In genomic region chr10:70439676-70440521, GRCm38 (mm10) we compare ENCODE assay signal across 9 mouse cellular contexts. TPM values are rescaled to one million over a fixed set of nuclear protein-coding genes. Genes with fewer than 3 reads are reported as not detected.
A peak's percentile ranks its signal among the peaks of the same experiment; 100 is the strongest.
DNase-seq lines count a peak whose midpoint lies in the region; ATAC-seq lines count a peak whose summit lies in the region.
"Had no signal": no experiment of that assay in that cellular context is flagged by ENCODE, and none has a peak within 500 bp of the region (broad histone marks: within the 10 kb centered on the region; RNA-seq: fewer than 3 reads in every experiment).

Gene Fam13c (plus strand): TSS chr10:70440481.

- WGBS in heart, embryonic 10.5 days = 10% methylated on average over 24 of the region's 24 CpGs
- 10% methylated on average over 24 of the region's 24 CpGs for WGBS in kidney, embryonic 16.5 days
- 9% methylated on average over 24 of the region's 24 CpGs for WGBS in liver, embryonic 15.5 days (ENCODE audit: insufficient replicate concordance)

- peak; percentile 69 to 74 for DNase-seq in cerebellum, postnatal 25 days
- no peak for DNase-seq in heart, embryonic 10.5 days (ENCODE audit: low spot score)
- peak; percentile 57 to 61 for DNase-seq in right cerebral cortex, postnatal 10 days (ENCODE audit: low spot score in 2 of 2)
- no peak for DNase-seq in urinary bladder, postnatal 10 days (ENCODE audit: low spot score)

- ATAC-seq in megakaryocyte, adult 5-6 weeks (ENCODE audit: poor library complexity, severe bottlenecking) = no peak
- peak; percentile 69 for ATAC-seq in kidney, embryonic 16.5 days (ENCODE audit: low FRiP score, low TSS enrichment)
- no peak for ATAC-seq in liver, embryonic 15.5 days (ENCODE audit: insufficient read depth)

- peaks cover 16% of the 10 kb centered on the region for H3K27me3 ChIP-seq in megakaryocyte, embryonic 14.5 days (replicated peaks)
- no peaks in the 10 kb centered on the region for H3K27me3 ChIP-seq in heart, embryonic 10.5 days (ENCODE audit: insufficient read depth, poor library complexity, severe bottlenecking)
- H3K27me3 ChIP-seq in kidney, embryonic 16.5 days (ENCODE audit: insufficient read depth, low read length) = no peaks in the 10 kb centered on the region
- peaks cover 15% of the 10 kb centered on the region for H3K27me3 ChIP-seq in liver, embryonic 15.5 days

- peaks cover 23% of the 10 kb centered on the region; the same call in 1 of the 2 replicates for H3K9me3 ChIP-seq in megakaryocyte, embryonic 14.5 days
- H3K9me3 ChIP-seq in heart, embryonic 10.5 days = 0 out of 2 replicates have a peak, but pooled peaks cover 2% of the 10 kb centered on the region
- H3K9me3 ChIP-seq in kidney, embryonic 16.5 days (ENCODE audit: low read length) = 0 out of 2 replicates have a peak, but pooled peaks cover 2% of the 10 kb centered on the region
- H3K9me3 ChIP-seq in liver, embryonic 15.5 days (replicated peaks) = no peaks in the 10 kb centered on the region

- peak within 1 kb of the TSS; percentile 89 for H3K27ac ChIP-seq in heart, embryonic 10.5 days
- peak within 1 kb of the TSS; percentile 79 for H3K27ac ChIP-seq in kidney, embryonic 16.5 days (ENCODE audit: low read length)
- H3K27ac ChIP-seq in liver, embryonic 15.5 days (replicated peaks) = no peak within 1 kb of the TSS
- H3K27ac ChIP-seq: macrophage had no signal

- peaks cover 4% of the 10 kb centered on the region; the same call in 1 of the 2 replicates for H3K4me1 ChIP-seq in megakaryocyte, embryonic 14.5 days
- H3K4me1 ChIP-seq in heart, embryonic 10.5 days = peaks cover 15% of the 10 kb centered on the region; the same call in 1 of the 2 replicates
- peaks cover 10% of the 10 kb centered on the region for H3K4me1 ChIP-seq in kidney, embryonic 16.5 days (ENCODE audit: insufficient read depth, low read length)
- no peaks in the 10 kb centered on the region for H3K4me1 ChIP-seq in liver, embryonic 15.5 days (replicated peaks)

- peak within 1 kb of the TSS; percentile 77 for H3K9ac ChIP-seq in kidney, embryonic 16.5 days (replicated peaks; ENCODE audit: low read length)
- no peak within 1 kb of the TSS for H3K9ac ChIP-seq in liver, embryonic 15.5 days

- H3K4me2 ChIP-seq in kidney, embryonic 16.5 days (replicated peaks; ENCODE audit: low read depth, low read length) = peak within 1 kb of the TSS; percentile 97
- H3K4me2 ChIP-seq in liver, embryonic 15.5 days = peak within 1 kb of the TSS; percentile 63

- H3K36me3 ChIP-seq in megakaryocyte, embryonic 14.5 days (replicated peaks; ENCODE audit: low read length) = no peaks in the 10 kb centered on the region
- no peaks in the 10 kb centered on the region for H3K36me3 ChIP-seq in heart, embryonic 10.5 days
- H3K36me3 ChIP-seq in kidney, embryonic 16.5 days (ENCODE audit: insufficient read depth, low read length) = no peaks in the 10 kb centered on the region
- H3K36me3 ChIP-seq in liver, embryonic 15.5 days (replicated peaks) = no peaks in the 10 kb centered on the region

- peak within 1 kb of the TSS; percentile 84 for H3K4me3 ChIP-seq in megakaryocyte, embryonic 14.5 days (replicated peaks)
- peak within 1 kb of the TSS; percentile 76 for H3K4me3 ChIP-seq in heart, embryonic 10.5 days
- peak within 1 kb of the TSS; percentile 77 for H3K4me3 ChIP-seq in kidney, embryonic 16.5 days (ENCODE audit: low read length)
- H3K4me3 ChIP-seq in liver, embryonic 15.5 days (replicated peaks) = peak within 1 kb of the TSS; percentile 48

RNA-seq across cellular contexts. Expression of gene Fam13c, which starts in this region (rescaled TPM):
- not detected in 2 replicates for polyA plus RNA-seq in megakaryocyte, embryonic 14.5 days (2012; ENCODE audit: insufficient read depth, low replicate concordance)
- 0.22 TPM in 1 of 2 replicates, not detected in the other for total RNA-seq in megakaryocyte, adult 5-6 weeks (2015)
- not detected in 2 replicates for total RNA-seq in megakaryocyte, adult 5-6 weeks (2017)
- polyA plus RNA-seq in heart, embryonic 10.5 days (2016; fragmentation: Nextera tagmentation; extraction: Ambion mirVana) = 5.6 and 6.8 TPM in 2 replicates
- 6.6 and 6.7 TPM in 2 replicates for polyA plus RNA-seq in kidney, embryonic 16.5 days (2015; fragmentation: Nextera tagmentation; extraction: Ambion mirVana)
- 0.20 and 0.22 TPM in 2 replicates for polyA plus RNA-seq in liver, embryonic 15.5 days (2015; fragmentation: Nextera tagmentation; extraction: Ambion mirVana)
- polyA plus RNA-seq: macrophage had no signal

Comparison
In these comparisons a context has a peak if more than half of its experiments do, and no peak if none do; other contexts are left out.
1. DNase-seq: peak in cerebellum, postnatal 25 days (2 of 2) and right cerebral cortex, postnatal 10 days (2 of 2); none in heart, embryonic 10.5 days (single experiment) and urinary bladder, postnatal 10 days (single experiment).
2. Peak in every context shown above with its lines, with median percentiles within 50 percentile points of each other: H3K4me3 ChIP-seq.